Mouse (Mus musculus) kidney, postnatal 25 days (tissue): Measurements from ENCODE around the gene Fem1a.
A peak's percentile ranks its signal among the peaks of the same experiment; 100 is the strongest.
"Not testable (repeated sequence)": the region's sequence is repeated elsewhere in the genome, so short reads cannot be mapped to it uniquely, and the experiment has no call there.

Experiments
- DNase-seq, 2 experiments: peaks; one replicate each; pipeline ENCODE4 v3.0.0; 2021; ENCODE audit warnings: mixed read lengths in 2 of 2

Fem1a gene

DNA sequence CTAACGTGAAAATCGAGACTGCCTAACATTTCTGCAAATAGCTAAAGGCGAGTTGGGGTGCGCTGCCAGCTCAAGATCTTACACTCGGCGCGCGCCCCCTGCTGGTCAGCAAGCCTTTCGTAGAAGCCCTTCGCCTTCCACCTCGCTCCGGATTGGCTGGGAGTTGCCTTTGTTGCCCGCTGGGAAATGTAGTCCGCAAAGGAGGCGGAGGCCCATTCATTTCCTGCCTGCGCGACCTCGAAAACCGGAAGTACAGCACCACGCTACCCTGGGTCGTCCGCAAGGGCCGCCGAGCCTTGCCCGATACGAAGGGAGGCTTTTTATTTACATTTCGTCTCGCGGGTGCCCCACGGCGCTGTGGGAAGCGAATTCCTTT lies 759 bp upstream of the Fem1a start:
- peak; percentile 99 for DNase-seq

DNA sequence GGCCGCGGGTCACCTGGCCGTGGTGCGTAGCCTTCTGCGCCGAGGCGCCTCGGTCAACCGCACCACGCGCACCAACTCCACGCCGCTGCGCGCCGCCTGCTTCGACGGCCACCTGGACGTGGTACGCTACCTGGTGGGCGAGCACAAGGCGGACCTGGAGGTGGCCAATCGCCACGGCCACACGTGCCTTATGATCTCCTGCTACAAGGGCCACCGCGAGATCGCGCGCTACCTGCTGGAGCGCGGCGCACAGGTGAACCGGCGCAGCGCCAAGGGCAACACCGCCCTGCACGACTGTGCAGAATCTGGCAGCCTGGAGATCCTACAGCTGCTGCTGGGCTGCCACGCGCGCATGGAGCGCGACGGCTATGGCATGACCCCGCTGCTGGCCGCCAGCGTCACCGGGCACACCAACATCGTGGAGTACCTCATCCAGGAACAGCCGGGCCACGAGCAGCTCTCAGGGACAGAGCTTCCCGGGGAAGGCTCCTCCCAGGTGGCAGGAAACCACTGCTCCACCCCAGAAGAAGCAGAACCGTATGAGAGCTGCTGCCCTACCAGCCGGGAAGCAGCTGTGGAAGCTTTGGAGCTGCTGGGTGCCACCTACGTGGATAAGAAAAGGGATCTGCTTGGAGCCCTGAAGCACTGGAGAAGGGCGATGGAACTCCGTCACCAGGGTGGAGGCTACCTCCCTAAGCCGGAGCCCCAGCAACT lies 728 bp downstream of the Fem1a start:
- DNase-seq, result peak; percentile 31 to 77

DNA sequence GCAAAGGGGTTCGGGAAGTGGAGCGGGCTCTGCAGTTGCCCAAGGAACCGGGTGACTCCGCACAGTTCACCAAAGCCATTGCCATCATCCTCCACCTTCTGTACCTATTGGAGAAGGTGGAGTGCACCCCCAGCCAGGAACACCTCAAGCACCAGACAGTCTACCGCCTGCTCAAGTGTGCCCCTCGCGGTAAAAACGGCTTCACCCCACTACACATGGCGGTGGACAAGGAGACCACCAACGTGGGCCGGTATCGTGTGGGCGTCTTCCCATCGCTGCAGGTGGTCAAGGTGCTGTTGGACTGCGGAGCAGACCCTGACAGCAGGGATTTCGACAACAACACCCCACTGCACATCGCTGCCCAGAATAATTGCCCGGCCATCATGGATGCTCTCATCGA lies 1.7 kb downstream of the Fem1a start:
- DNase-seq, result not testable (repeated sequence)

DNA sequence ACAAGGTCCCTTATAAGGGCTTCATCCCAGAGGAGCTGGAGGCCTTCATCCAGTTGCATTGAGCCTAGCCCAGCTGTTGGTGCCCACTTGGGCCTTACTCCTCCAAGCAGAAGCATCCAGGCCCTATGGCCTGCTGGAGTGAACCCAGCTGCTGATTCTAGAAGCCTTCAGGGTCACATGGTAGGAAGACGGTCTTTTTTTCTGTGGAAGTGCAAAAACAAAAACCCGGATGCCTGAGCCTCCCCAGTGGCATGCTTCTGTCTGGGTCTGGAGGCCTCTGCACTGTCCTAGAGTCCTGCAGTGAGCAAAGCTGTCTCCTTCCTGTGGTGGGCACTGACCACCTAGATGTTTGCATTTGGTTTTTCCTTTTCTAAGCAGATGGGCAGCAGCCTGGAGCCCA lies 2.2 kb downstream of the Fem1a start:
- not testable (repeated sequence) for DNase-seq

DNA sequence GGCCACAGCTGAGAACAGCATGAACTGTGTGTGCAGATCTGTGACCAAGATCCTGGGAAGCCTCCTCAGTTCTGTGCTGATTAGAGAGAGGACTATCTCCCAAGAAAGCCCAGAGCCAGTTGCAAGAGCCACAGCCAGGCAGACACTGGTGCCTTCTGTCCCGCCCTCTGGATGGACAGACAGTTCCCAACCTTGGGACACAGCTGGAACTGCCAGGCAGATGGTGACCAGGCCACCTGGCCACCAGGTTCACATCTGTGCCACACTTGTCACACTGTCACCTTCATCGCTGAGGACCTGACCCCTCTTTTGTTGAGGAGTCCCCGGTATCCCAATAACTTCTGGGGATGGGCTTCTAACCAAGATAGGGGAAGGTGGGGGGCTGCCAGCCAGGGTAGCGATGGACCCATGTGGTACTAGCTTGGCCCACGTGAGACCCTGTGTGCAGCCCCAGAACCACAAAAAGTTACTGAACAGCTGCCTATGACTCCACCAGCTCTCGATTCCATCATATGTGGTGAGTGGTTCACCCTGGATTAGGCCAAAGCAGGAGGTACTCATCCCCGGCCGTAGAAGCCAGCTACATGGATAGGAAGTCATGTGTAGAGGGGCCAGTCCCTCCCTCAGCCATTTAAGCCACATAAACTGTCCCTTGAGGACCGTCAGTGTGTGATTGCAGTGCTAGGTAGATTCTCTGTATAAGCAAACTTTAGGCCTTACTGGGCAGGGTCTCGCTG lies 2.9 kb downstream of the Fem1a start:
- no peak for DNase-seq

DNA sequence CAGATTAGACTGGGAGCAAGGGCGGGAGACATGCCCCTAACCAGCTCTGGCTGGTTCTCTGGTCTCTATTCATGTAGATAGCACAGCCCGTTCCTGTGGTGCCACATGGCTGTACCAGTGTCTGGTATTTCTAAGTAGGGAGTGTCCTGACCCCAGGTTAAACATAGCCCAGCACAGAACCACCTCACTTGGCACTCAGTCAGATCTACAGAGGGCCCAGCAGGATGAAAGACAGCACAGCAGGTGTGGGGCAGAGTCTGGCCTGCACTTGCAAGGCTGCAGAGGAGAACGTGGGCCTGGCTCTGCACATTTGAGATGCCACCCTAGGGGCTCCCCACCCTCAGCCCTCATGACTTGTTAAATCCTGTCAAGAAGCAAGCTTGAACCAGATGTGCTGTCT lies 4.6 kb downstream of the Fem1a start:
- DNase-seq, result peak; percentile 38 to 75

DNA sequence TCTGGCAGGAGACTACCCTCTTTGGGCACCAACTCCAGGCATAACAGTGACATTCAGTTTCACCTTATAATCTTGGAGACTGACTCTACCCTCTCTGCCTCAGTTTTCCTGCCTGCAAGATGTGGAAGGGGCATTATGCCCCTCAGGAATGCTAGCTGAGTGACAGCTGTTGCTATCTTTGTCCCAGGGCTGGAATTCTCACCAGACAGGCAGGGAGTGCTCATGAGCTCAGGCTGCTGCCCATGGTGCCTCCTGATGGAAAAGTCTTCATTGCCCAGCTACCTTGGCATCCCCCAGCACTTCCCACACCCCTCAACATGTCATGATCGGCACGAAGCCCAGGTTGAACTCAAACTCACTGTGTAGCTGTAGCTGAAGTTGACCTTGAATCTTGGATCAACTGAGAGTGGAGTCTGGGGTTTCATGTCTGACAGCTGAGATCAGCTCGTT lies 6.1 kb downstream of the Fem1a start:
- no peak for DNase-seq

DNA sequence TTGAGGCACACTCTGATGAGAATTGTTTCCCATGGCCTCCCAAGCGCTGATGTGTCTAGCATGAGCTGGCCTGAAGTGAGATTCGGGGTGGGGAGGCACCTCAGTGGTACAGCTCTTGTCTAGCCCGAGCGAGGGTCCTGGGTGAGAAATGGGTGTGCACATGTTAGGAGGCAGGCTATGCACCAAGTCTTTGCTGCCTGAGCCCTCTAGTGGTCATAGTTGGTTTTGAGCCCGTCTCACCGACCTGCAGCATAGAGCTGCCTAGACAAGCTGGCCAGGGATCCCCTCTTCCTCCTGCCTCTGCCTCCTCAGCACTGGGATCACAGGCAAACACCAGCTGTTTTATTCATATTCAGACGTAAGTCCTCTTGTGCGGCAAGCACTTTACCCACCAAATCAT lies 7.4 kb downstream of the Fem1a start:
- DNase-seq, result peak; percentile 86 to 90

DNA sequence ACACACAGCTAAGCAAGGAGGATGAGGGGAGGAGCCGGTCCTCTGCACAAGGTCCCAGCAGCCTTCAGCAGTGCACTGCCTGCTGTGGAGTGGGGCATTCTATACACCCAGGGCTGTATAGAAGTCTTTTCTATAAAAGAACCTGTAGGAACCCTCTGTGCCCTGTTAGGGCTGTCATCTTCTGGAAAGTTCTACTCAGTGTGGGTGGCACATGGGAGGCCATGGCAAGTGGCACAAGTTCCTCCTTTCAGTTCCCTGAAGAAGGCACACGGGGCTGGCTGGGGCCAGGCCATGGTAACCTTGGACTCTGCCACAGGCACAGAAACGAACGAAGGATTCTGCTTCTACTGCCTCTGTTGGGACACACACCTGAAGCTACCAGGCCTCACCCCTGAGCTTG lies 8.4 kb downstream of the Fem1a start:
- no peak for DNase-seq

DNA sequence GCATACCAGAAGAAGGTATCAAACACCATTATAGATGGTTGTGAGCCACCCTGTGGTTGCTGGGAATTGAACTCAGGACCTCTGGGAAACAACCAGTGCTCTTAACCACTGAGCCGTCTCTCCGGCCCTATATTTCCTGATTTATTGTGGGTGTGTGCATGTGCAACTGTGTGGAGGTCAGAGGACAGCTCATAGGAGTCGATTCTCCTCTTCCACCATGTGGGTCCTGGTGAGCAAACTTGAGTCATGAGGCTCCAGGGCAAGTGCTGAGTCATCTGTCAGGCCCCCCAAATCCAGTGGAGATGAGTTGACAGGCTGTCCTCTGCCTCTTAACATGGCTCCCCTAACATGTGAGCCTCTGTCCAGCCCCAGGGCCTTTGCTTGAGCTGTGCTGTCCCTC lies 9.3 kb downstream of the Fem1a start:
- no peak for DNase-seq

DNA sequence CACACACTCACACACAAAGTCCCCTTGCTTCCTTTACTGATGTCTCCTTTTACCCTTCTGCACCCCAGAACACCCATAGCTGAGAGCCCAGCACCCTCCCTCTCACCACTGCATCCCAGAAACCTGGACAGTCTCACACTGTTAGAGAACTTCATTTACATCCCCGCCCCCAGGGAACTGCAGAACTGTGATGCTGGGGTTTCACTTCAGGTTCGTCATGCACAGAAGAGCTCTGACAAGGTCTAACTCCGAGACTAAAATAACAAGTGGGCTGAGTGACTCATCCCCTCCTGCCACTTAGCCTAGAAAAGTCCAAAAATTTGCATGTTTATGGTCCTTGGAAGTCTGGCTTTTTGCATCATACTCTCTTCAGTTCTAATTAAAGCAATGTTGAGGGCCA lies 9.7 kb downstream of the Fem1a start:
- peak in 1 of 2 experiments; percentile 42 for DNase-seq

DNA sequence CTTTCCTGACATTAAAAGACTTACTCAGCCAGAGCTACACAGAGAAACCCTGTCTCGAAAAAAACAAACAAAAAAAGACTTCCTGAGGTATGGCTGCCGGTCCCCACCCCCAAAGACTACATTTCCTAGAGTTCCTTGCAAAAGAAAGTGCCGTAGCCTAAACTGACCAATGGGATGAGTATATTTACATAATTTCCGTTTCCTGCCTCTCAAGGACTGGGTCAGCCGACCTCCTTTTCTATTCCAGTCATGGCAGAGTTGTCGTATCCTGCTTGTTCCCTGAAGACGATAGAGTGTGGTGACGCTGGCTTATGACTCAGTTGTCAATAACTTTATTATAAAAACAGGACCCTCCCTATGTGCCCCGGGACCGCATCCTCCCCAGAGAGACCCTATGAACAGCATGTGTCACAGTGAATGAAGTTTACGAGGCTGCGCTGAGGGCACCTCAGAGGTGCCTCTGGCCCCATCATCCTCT lies 12.6 kb downstream of the Fem1a start:
- DNase-seq, result peak; percentile 77 to 86

DNA sequence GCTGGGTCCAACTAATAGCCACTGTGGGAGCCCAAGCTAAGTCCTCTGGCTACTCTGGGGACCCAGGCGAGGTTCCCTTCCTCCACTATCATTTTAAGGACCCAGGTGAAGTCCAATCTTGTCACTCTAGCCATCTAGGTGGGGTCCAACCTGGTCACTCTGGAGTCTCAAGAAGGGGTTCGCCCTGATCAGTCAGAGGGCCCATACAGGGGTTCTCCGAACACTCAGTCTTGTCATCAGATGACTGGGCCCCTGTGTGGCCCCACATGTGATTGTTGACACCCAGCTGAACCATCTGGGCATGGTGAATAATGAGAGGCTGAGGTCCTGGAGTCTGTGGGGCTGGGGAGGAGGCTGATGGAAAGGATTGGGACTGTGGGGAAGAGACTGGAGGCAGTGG lies 13.1 kb downstream of the Fem1a start:
- no peak for DNase-seq

DNA sequence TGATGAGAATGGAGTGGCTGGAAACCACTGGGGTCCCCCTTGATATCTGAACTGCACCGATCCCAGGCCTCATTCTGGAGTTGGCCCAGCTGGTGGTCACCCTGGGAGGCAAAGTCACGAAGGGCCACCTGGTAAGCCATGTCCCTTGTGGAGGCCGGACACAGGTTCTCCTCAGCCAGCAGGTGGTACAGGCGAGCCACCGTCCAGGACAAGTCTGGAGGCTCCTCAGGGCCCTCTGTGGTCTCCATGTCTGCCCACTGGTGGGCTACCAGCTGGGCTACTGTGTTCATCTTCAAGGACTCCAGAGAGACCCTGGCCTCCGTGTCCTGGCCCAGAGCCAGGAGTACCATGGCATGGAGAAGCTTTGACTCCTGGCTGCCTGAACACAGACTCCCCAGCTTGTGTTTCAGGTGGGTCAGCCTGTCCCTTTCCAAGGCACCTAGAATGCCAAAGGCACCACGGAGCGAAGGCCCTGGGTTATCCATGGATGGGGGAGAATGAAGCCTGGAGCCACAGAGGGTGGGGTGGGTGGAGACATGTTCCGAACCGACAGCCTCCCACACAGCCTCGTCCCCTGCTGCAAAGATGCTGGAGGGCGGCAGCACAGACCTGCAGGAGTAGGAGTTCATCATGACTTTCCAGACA lies 15.1 kb downstream of the Fem1a start:
- DNase-seq, result peak in 1 of 2 experiments; percentile 54

DNA sequence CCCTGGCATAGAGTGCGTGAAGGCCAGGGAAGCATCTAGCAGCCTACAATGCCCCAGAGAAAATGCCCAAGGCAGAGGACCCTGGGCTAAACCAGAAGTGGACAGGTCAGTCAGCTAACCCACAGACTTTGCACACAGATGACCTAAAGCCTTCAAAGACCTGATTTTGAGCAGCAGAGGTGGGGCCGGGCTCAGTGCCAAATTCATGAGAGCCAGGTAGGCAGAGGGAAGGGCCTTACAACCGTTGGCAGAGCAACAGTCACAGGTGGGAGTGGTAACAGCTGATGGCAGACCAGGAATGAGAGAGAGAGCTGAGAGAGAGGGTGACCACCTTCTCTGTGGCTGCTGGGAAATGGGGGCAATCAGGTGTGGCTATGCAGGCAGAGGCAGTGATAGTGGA lies 16.0 kb downstream of the Fem1a start:
- DNase-seq, result peak; percentile 69 to 81

DNA sequence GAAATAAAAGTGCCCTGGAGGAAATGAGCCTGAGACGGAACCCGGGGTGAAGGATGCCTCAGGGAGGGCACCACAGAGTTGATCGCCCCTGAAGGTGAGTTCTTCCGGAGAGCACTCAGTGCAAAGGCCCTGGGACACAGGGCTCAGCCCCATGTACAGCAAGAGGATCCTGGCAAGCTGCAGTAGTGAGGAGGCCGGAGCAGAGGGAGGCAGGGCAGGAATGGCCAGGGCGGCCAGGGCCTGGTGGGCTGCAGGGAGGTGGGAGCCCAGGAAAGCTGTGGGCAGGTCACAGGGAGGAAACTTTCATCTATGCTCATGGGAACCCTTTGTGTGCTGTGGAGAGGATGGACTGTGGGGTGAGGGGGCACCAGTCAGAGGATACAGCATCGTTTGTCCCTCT lies 16.9 kb downstream of the Fem1a start:
- DNase-seq, result peak in 1 of 2 experiments; percentile 34

DNA sequence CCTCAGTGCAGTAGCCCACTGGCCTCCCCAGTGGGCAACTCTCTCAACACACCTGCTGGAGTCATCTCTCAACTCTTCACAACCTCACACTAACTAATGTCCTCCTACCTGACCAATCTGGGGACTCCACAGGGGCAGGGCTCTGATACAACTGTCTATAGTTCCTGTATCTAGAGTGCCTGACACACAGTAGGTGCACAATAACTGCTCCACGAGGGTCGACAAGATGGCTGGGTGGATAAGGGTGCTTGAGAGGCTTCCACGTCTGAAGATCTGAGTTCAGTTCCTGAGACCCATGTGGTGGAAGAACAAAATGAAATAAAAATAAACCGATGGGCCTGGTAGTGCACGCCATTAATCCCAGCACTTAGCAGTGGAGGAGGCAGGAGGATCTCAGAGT lies 17.4 kb downstream of the Fem1a start:
- DNase-seq, result peak in 1 of 2 experiments; percentile 31

DNA sequence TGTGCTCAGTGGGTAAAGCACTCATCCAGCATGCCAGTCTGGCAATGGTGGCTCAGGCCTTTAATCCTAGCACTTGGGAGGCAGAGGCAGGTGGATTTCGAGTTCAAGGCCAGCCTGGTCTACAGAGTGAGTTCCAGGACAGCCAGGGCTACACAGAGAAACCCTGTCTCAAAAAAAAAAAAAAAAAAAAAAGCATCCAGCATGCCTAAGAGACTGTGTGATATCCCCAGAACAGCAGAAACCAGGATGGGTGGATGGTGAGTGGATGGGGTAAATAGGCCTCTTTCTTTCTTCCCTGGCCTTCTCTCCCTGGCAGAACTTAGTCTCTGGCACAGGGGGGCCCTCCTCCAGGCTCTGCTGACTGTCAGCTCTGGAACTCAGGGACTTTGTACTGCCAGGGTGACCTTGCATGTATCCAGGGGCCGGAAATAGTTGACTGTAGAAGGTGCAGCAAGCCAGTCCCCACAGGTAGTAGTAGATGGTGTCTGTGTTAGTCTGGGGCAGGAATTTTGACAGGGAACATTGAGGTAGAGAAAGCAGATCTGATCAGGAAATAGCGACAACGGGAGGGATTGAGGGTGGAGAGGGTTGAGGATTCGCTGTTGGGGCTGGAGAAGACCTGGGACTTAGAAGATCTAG lies 19.4 kb downstream of the Fem1a start:
- peak; percentile 69 to 90 for DNase-seq

DNA sequence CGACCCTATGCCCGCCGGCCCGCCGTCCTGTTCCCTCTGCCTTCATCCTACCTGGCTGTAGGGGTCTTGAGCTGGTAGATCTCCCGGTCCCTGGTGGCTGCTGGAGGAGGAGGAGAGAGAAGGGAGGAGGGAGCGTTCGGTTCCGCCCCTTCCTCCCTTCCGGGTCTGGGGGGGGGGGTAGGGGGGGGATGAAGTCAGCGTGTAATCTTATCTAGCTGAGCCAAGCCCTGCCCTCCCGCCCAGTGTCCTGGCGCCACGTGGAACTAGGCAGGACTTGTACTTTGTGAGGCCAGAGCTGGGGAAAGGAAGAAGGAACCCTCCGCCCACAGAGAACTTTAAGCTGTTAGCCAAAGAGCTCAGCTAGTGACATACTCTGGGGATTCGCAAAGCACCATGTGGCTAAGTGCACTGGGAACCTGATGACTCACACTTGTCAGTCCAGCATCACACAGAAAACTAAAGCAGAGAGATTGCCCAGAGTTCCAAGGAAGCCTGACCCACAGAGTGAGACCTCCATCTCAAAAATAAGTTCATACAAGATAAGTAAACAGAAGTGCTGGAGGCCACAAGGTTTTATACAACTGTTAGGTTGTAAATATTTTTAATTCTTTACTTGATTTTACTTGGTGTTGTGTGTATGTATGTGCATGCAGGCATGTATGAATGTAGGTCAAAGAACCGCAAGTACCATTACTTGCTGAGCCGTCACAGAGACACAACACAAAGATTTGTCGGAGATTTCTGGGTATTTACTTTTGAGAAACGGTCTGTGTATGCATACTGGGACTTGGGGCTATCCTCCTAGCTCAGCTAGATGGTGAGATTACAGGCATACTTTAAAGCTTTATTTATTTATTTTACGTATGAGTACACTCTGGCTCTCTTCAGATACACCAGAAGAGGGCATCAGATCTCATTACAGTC lies 20.3 kb downstream of the Fem1a start, which contains the start of gene Ticam1:
Gene Ticam1, minus strand, starts transcription at position 144 of the 924 bp plus-strand sequence.
- DNase-seq, result peak; percentile 93 to 98

DNA sequence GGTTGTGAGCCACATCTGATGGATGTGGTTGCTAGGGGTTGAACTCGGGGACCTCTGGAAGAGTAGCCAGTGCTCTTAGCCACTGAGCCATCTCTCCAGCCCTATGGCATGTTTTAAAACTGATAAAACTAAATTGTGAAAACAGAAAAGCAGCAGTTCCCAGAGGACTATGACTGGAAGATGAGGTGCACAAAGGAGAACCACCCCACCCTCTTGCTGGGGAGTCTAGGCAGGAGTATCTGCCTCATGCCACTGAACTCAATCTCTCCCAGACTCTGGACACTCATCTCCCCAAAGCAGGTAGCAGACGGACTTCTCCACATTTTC lies 20.9 kb downstream of the Fem1a start:
- peak in 1 of 2 experiments; percentile 17 for DNase-seq

DNA sequence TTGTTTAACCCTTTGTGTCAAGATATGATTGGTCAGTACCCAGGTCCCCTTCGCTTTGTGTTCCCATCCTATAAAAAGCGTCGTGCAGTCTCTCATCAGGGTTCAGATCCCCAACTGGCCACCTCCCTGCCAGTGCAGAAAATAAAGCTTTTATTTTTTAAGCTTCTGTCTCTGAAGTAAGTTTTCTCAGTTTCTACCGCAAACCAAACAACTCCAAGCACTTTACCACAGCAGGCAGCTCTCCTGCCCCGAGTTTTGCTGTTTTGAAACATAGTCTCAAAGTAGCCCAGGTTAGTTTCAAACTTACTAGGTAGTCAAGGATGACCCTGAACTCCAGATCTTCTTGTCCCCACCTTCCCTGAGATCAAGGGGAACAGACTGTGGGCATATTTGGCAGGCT lies 21.7 kb downstream of the Fem1a start:
- no peak for DNase-seq
